Mouse (Mus musculus): ENCODE results near the gene Atg5.

DNA sequence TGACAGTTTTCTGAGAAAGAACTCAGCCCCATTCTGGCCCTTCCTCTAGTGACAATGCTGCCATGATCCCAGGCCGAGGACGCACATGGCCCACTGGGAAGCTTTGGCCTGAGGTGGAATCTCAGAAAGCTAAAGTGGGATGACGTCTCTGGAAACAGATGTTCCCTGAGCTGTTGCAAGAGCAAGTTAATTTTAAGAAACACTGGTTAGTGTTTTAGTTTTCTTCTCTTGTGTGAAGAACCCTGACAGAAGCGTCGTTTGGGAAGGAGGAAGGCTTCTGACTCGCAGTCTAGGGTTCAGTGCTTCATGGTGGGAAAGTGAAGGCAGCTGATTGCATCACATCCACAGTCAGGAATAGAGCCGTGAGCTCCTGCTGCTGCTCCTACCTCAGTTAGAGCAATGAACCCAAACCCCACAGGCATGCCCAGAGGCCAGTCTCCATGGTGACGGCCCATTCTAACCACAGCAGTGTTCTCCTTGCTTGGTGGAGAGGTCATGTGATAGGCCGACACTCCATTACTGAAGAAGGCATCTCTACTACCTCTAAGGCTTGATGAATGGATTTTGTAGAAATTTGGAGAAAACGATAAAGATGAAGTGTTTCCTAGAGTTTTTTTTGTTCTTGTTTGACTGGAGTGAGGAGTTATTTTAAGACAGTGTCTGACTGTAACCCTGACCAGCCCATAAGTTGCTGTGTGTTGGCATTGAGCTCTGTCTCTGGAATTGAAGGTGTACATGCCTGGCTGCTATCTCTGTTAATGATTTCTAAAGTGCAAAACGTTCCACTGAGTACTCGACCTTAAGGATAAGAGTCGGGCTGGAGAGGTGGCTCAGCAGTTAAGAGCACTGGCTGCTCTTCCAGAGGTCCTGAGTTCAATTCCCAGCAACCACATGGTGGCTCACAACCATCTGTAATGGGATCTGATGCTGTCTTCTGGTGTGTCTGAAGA, 57.7 kb downstream of the Atg5 start:
- no peak for TF ChIP-seq CTCF (IDR thresholded peaks at IDR 0.05; ENCODE audit: control insufficient read depth, insufficient read depth, insufficient replicate concordance, low read depth, low read length)
- TF ChIP-seq POLR2A (IDR thresholded peaks at IDR 0.05; ENCODE audit: control insufficient read depth, low read depth, low read length) = no peak

Measured in testis, adult 2 months (tissue).